Mouse (Mus musculus): ENCODE data around the gene Npffr2.
"Not testable (repeated sequence)": the region's sequence is repeated elsewhere in the genome, so short reads cannot be mapped to it uniquely, and the experiment has no call there.

Gene Npffr2

GRCm38 (mm10) chr5:89526878-89527578 lies at the start of gene Npffr2:
TSS of gene Npffr2 (plus strand) at chr5:89527429.
- DNase-seq (ENCODE audit: low read depth), result no peak

- DNase-seq (ENCODE audit: low read depth), result no peak
Measured at GRCm38 (mm10) chr5:89492560-89492959, 34.7 kb upstream of the Npffr2 start.

- no peak for DNase-seq (ENCODE audit: low read depth)
Measured at GRCm38 (mm10) chr5:89500182-89500581, 27.0 kb upstream of the Npffr2 start.

GRCm38 (mm10) chr5:89518641-89519040 lies 8.6 kb upstream of the Npffr2 start:
- no peak for DNase-seq (ENCODE audit: low read depth)

GRCm38 (mm10) chr5:89526181-89526778 lies 949 bp upstream of the Npffr2 start:
- no peak for DNase-seq (ENCODE audit: low read depth)

- DNase-seq (ENCODE audit: low read depth), result no peak
Measured at GRCm38 (mm10) chr5:89528951-89529350, 1.7 kb downstream of the Npffr2 start.

- DNase-seq (ENCODE audit: low read depth), result no peak
Measured at GRCm38 (mm10) chr5:89529391-89529790, 2.2 kb downstream of the Npffr2 start.

- no peak for DNase-seq (ENCODE audit: low read depth)
Measured at GRCm38 (mm10) chr5:89536018-89536417, 8.8 kb downstream of the Npffr2 start.

GRCm38 (mm10) chr5:89542472-89542871 lies 15.2 kb downstream of the Npffr2 start:
- no peak for DNase-seq (ENCODE audit: low read depth)

- DNase-seq (ENCODE audit: low read depth), result peak; percentile 5
Measured at GRCm38 (mm10) chr5:89543476-89543875, 16.2 kb downstream of the Npffr2 start.

GRCm38 (mm10) chr5:89559118-89559517 lies 31.9 kb downstream of the Npffr2 start:
- not testable (repeated sequence) for DNase-seq (ENCODE audit: low read depth)

- no peak for DNase-seq (ENCODE audit: low read depth)
Measured at GRCm38 (mm10) chr5:89561381-89561780, 34.2 kb downstream of the Npffr2 start.

- DNase-seq (ENCODE audit: low read depth), result no peak
Measured at GRCm38 (mm10) chr5:89578678-89579077, 51.4 kb downstream of the Npffr2 start.

GRCm38 (mm10) chr5:89579181-89579580 lies 52.0 kb downstream of the Npffr2 start:
- no peak for DNase-seq (ENCODE audit: low read depth)

- DNase-seq (ENCODE audit: low read depth), result no peak
Measured at GRCm38 (mm10) chr5:89581143-89581542, 53.9 kb downstream of the Npffr2 start.

GRCm38 (mm10) chr5:89581742-89582366 lies 54.6 kb downstream of the Npffr2 start:
- no peak for DNase-seq (ENCODE audit: low read depth)

- no peak for DNase-seq (ENCODE audit: low read depth)
Measured at GRCm38 (mm10) chr5:89585021-89585420, 57.8 kb downstream of the Npffr2 start.

- no peak for DNase-seq (ENCODE audit: low read depth)
Measured at GRCm38 (mm10) chr5:89592301-89592700, 65.1 kb downstream of the Npffr2 start.

- no peak for DNase-seq (ENCODE audit: low read depth)
Measured at GRCm38 (mm10) chr5:89611322-89612015, 84.2 kb downstream of the Npffr2 start.

- no peak for DNase-seq (ENCODE audit: low read depth)
Measured at GRCm38 (mm10) chr5:89612262-89612661, 85.0 kb downstream of the Npffr2 start.

- DNase-seq (ENCODE audit: low read depth), result no peak
Measured at GRCm38 (mm10) chr5:89631599-89631998, 104.4 kb downstream of the Npffr2 start.

Data from induced T-regulatory cell, adult 2 months (primary cell).